Mouse (Mus musculus) hindlimb bud, embryonic 11.5 days (tissue): ENCODE measurements around the gene Lrch4.

Source experiments
- DNase-seq: peaks from one replicate; pipeline ENCODE4 v3.0.0-alpha.2; 2012; ENCODE audit warnings: low read depth, low spot score; ENCODE audit errors: extremely low spot score

Gene Lrch4

GRCm38 (mm10) chr5:137685653-137686052 lies 56.7 kb downstream of the Lrch4 start:
- no peak for DNase-seq

- DNase-seq, result no peak
Observed at GRCm38 (mm10) chr5:137686127-137686790, 57.3 kb downstream of the Lrch4 start.

GRCm38 (mm10) chr5:137689974-137690373 lies 61.1 kb downstream of the Lrch4 start:
- DNase-seq, result no peak

GRCm38 (mm10) chr5:137690531-137690930 lies 61.6 kb downstream of the Lrch4 start:
- no peak for DNase-seq
